Mouse (Mus musculus) naive thymus-derived CD4-positive, alpha-beta T cell, adult 5 months (primary cell): ENCODE results near the gene Mutyh. TPM values are rescaled to one million over a fixed set of nuclear protein-coding genes. Genes with fewer than 3 reads are reported as not detected.

Experiments
- polyA plus RNA-seq: library from polyadenylated mRNA; unstranded; fragments of 100-300 nt; shearing (Covaris generic); gene quantifications from one replicate; pipeline ENCODE4 v1.2.1, GENCODE M21; 2017

Mutyh gene
- polyA plus RNA-seq, result 12.4 TPM

GRCm38 (mm10) chr4:116807197-116808129 is at the start of gene Mutyh, which contains the start of gene Toe1:
Gene Mutyh (plus strand): TSS chr4:116807723.
Gene Toe1 (minus strand): TSS chr4:116807640.

GRCm38 (mm10) chr4:116821694-116822016 is 14.1 kb downstream of the Mutyh start, which contains the start of gene Hpdl:
Gene Hpdl (minus strand): TSS chr4:116821707.

Other genes starting within 250 kb of the Mutyh start
- 6.9 TPM for gene Ccdc17, start 211.1 kb upstream of the Mutyh start, polyA plus RNA-seq
- gene Nasp, start 179.8 kb upstream of the Mutyh start, polyA plus RNA-seq, result 112 TPM
- gene Akr1a1, start 156.0 kb upstream of the Mutyh start, polyA plus RNA-seq, result 236 TPM
- gene Prdx1, start 122.2 kb upstream of the Mutyh start, polyA plus RNA-seq, result 505 TPM
- gene Mmachc, start 99.3 kb upstream of the Mutyh start, polyA plus RNA-seq, result 3.6 TPM
- gene Ccdc163, start 99.2 kb upstream of the Mutyh start, polyA plus RNA-seq, result 4.2 TPM
- gene Tesk2, start 86.8 kb upstream of the Mutyh start, polyA plus RNA-seq, result 6.3 TPM
- gene Toe1, start 83 bp upstream of the Mutyh start, polyA plus RNA-seq, result 43.0 TPM
- 0.19 TPM for gene Hpdl, start 14.0 kb downstream of the Mutyh start, polyA plus RNA-seq
- 0.12 TPM for gene Zswim5, start 69.7 kb downstream of the Mutyh start, polyA plus RNA-seq
- 60.9 TPM for gene Urod, start 186.7 kb downstream of the Mutyh start, polyA plus RNA-seq
- gene Hectd3, start 187.6 kb downstream of the Mutyh start, polyA plus RNA-seq, result 30.9 TPM
- gene Eif2b3, start 211.7 kb downstream of the Mutyh start, polyA plus RNA-seq, result 21.4 TPM